Mouse (Mus musculus) T-helper 17 cell (primary cell): ENCODE measurements at regions not wholly inside any gene's neighbourhood (a gene's known extent, or its start where the extent isn't known, plus 50 kb on each side); places are given as distances from the start of the nearest gene placed in this dataset.

Experiments used
- in situ Hi-C, 2 experiments: fragments of 300-600 bp; cut with MboI, MseI; formaldehyde crosslinking; loops; 1 replicate in 1 of 2; 2 replicates in 1 of 2; pipeline ENCODE4 v1.15.1; 2025; ENCODE audit warnings: high pct_unique_total_duplicates in 2 of 2

GRCm38 (mm10) chr19:21337201-21337600 is 65.1 kb downstream of the Zfand5 start:
- in situ Hi-C loops: loop anchor here in 1 of 2 experiments (10.0 kb wide), 1 partner anchor 702 kb away; no protein-coding TSS in a partner anchor

- in situ Hi-C loops: no loop called here
These were observed 68.5 kb downstream of the Zfand5 start for GRCm38 (mm10) chr19:21340563-21340962.
